Mouse (Mus musculus): ENCODE measurements around the gene Olfr1168. TPM values are rescaled to one million over a fixed set of nuclear protein-coding genes. Genes with fewer than 3 reads are reported as not detected.

The Olfr1168 gene
- total RNA-seq (2023), result not detected

DNA sequence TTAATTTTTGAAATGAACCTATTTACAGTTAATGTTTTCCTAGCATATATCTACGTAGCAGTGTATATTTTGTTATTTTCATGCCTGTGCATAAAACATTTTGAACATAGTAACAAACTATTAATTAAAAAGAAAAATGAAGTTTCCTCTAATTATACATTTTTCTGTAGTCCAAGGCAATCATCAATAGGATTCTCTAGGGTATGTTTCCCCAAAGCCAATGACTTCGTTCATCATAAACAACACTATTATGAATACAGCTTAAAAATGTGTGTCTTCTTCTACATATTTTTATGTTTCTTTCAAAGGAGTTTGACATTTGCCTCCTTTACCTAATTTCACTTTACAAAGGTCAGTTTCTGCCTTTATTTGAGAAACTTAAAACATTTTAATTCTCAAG lies at the start of gene Olfr1168:
Gene Olfr1168, plus strand, starts transcription at position 301 of the 400 bp plus-strand sequence.

GRCm38 (mm10) chr2:88155093-88155492 lies 26.6 kb upstream of the Olfr1168 start, which contains the start of gene Olfr1167:
TSS of gene Olfr1167 (minus strand) at chr2:88155193.

GRCm38 (mm10) chr2:88228234-88228633 lies 46.6 kb downstream of the Olfr1168 start, which contains the start of gene Olfr1170:
TSS of gene Olfr1170 (minus strand) at chr2:88228334.

Other genes starting within 250 kb of the Olfr1168 start
- not detected for gene Olfr1155, start 236.7 kb upstream of the Olfr1168 start, total RNA-seq (2023)
- not detected for gene Olfr1156, start 228.8 kb upstream of the Olfr1168 start, total RNA-seq (2023)
- not detected for gene Olfr1157, start 213.6 kb upstream of the Olfr1168 start, total RNA-seq (2023)
- gene Olfr74, start 207.2 kb upstream of the Olfr1168 start, total RNA-seq (2023), result not detected
- not detected for gene Olfr1158, start 191.8 kb upstream of the Olfr1168 start, total RNA-seq (2023)
- not detected for gene Olfr1160, start 173.6 kb upstream of the Olfr1168 start, total RNA-seq (2023)
- not detected for gene Olfr1161, start 159.1 kb upstream of the Olfr1168 start, total RNA-seq (2023)
- not detected for gene Olfr73, start 144.2 kb upstream of the Olfr1168 start, total RNA-seq (2023)
- not detected for gene Olfr1162, start 130.8 kb upstream of the Olfr1168 start, total RNA-seq (2023)
- gene Olfr1163, start 110.0 kb upstream of the Olfr1168 start, total RNA-seq (2023), result not detected
- gene Olfr1164, start 87.9 kb upstream of the Olfr1168 start, total RNA-seq (2023), result not detected
- gene Olfr1166, start 53.6 kb upstream of the Olfr1168 start, total RNA-seq (2023), result not detected
- gene Olfr1167, start 26.7 kb upstream of the Olfr1168 start, total RNA-seq (2023), result not detected
- not detected for gene Olfr1170, start 46.5 kb downstream of the Olfr1168 start, total RNA-seq (2023)
- not detected for gene Olfr1173, start 98.0 kb downstream of the Olfr1168 start, total RNA-seq (2023)
- not detected for gene Olfr1174-ps, start 133.3 kb downstream of the Olfr1168 start, total RNA-seq (2023)
- not detected for gene Olfr1175-ps, start 145.3 kb downstream of the Olfr1168 start, total RNA-seq (2023)
- gene Olfr1176, start 154.8 kb downstream of the Olfr1168 start, total RNA-seq (2023), result not detected
- not detected for gene Olfr1177-ps, start 164.6 kb downstream of the Olfr1168 start, total RNA-seq (2023)
- gene Olfr1178, start 205.2 kb downstream of the Olfr1168 start, total RNA-seq (2023), result not detected
- not detected for gene Olfr1179, start 224.6 kb downstream of the Olfr1168 start, total RNA-seq (2023)
- not detected for gene Olfr1180, start 237.3 kb downstream of the Olfr1168 start, total RNA-seq (2023)
- gene Olfr1181, start 244.3 kb downstream of the Olfr1168 start, total RNA-seq (2023), result not detected

Data from CD4-positive naive resting alpha-beta T cell, adult 57 days (primary cell).